17 mouse cellular contexts compared by ENCODE assay signal in the genomic region with DNA sequence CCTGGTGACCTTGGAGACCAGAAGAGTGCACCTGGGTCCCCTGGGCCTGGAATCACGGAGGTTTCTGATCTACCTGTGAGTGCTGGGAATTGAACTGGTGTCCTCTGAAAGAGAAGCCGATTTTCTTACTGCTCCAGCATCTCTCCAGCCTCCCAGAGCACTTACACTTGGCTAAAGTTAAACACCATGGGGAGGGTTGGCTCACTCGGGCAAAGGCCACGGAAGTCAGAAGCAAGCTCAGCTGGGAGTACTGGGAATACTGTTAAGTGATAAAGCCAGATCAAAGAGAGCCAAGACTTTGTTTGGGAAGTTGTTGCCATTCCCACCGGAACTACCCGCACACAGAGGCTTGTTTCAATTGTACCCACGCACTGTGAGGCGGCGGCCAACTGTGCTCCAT. TPM values are rescaled to one million over a fixed set of nuclear protein-coding genes. Genes with fewer than 3 reads are reported as not detected.
DNase-seq lines count a peak whose midpoint lies in the region; ATAC-seq lines count a peak whose summit lies in the region.
"Had no signal": no experiment of that assay in that cellular context is flagged by ENCODE, and none has a peak within 500 bp of the region (broad histone marks: within the 10 kb centered on the region; RNA-seq: fewer than 3 reads in every experiment).

No protein-coding gene starts in this region.

- WGBS in limb, embryonic 10.5 days = 51% methylated on average over 9 of the region's 9 CpGs

- H3K27ac ChIP-seq in limb, embryonic 10.5 days = 0 out of 2 replicates have a peak overlapping the region, but pooled peaks have one; percentile 7
- H3K27ac ChIP-seq: embryonic facial prominence, embryonic 13.5 days; gastrocnemius, adult 2 months; heart, embryonic 13.5 days; hindbrain, embryonic 14.5 days had no signal

- peak; percentile 19 for DNase-seq in adrenal gland, postnatal 14 days
- DNase-seq in adrenal gland, adult 18-20 months (ENCODE audit: low spot score in 2 of 2) = no peak
- DNase-seq in layer of hippocampus, adult 9-11 months = peak; percentile 37
- DNase-seq in layer of hippocampus, postnatal 10 days (ENCODE audit: low spot score in 2 of 2) = no peak
- DNase-seq in adipocyte (ENCODE audit: low spot score) = peak; percentile 12
- DNase-seq in limb, embryonic 10.5 days (ENCODE audit: low spot score) = no peak
- DNase-seq: adrenal gland, postnatal 25 days; cerebellum, adult 9-11 months; gastrocnemius, adult 2 months; gastrocnemius, postnatal 25 days had no signal

- H3K36me3 ChIP-seq in limb, embryonic 10.5 days = no peaks in the 10 kb centered on the region
- H3K36me3 ChIP-seq: G1E had no signal

- H3K9me3 ChIP-seq in limb, embryonic 10.5 days (replicated peaks) = no peaks in the 10 kb centered on the region
- H3K9me3 ChIP-seq: embryonic facial prominence, embryonic 13.5 days; heart, embryonic 13.5 days had no signal

- no peak for ATAC-seq in inflammation-experienced regulatory T-cells, adult 6 months
- ATAC-seq: CD4-positive, CD25-positive, alpha-beta regulatory T cell, adult 4 months; forebrain, embryonic 14.5 days had no signal

- no peak overlapping the region for H3K4me3 ChIP-seq in limb, embryonic 10.5 days
- H3K4me3 ChIP-seq: embryonic facial prominence, embryonic 13.5 days; gastrocnemius, adult 2 months; heart, embryonic 13.5 days had no signal

- peaks cover 19% of the 10 kb centered on the region for H3K4me1 ChIP-seq in limb, embryonic 10.5 days

- no peaks in the 10 kb centered on the region for H3K27me3 ChIP-seq in limb, embryonic 10.5 days (ENCODE audit: low read depth, poor library complexity, severe bottlenecking)
- H3K27me3 ChIP-seq: embryonic facial prominence, embryonic 13.5 days had no signal

RNA-seq across cellular contexts. Expression of a gene that starts 53.0 kb away (rescaled TPM):
- total RNA-seq in adrenal gland, postnatal 14 days (2021) = 2.7 and 7.6 TPM in 2 replicates
- 1 to 10 TPM; 2.8 to 3.7 TPM for total RNA-seq in adrenal gland, adult 18-20 months (2021)
- 10 to 100 TPM; 18.6 to 20.5 TPM for total RNA-seq in layer of hippocampus, postnatal 10 days (2021)
- 1.0 and 3.2 TPM in 2 replicates for polyA plus RNA-seq in limb, embryonic 10.5 days (2016; fragmentation: Nextera tagmentation; extraction: Ambion mirVana)
- 10 to 100 TPM; 21.7 to 24.8 (median 23.1) TPM for polyA plus RNA-seq in inflammation-experienced regulatory T-cells, adult 6 months (2017; shearing (Covaris generic))
- polyA plus RNA-seq: G1E had no signal

Comparison
In these comparisons a context has a peak if more than half of its experiments do, and no peak if none do; other contexts are left out.
1. DNase-seq: peak in adrenal gland, postnatal 14 days (single experiment), layer of hippocampus, adult 9-11 months (single experiment) and adipocyte (single experiment); none in adrenal gland, adult 18-20 months (0 of 2), layer of hippocampus, postnatal 10 days (0 of 2) and limb, embryonic 10.5 days (single experiment).